Mouse (Mus musculus): ENCODE measurements around the gene Rasgrf2.

- TF ChIP-seq GATA1 (IDR thresholded peaks at IDR 0.05; ENCODE audit: low read length): no peak
- no peak for TF ChIP-seq TAL1 (IDR thresholded peaks at IDR 0.05; ENCODE audit: low read length)
Measured at GRCm38 (mm10) chr13:92150551-92150950, 19.1 kb upstream of the Rasgrf2 start.
